In the genomic region with DNA sequence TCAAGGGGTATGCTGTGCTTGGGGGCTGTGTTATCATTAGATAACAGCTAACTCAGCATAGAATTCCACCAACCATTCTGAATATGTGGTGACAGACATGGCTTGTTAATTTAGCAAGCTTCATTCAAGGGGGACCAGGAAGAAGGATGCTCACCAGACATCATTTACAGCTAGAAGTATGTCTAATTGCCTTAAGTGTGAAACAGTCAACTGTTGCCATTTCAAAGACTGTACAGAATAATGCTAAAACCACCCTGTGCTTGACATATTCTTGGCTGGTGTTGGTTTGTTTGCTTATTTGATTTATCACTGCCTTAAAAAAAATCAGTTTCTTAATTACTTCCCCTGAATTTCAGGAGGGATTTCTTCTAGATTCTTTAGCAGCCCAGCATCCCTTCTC, we compare ENCODE assay signal across 20 mouse cellular contexts.
DNase-seq lines count a peak whose midpoint lies in the region; ATAC-seq and TF ChIP-seq lines count a peak whose summit lies in the region.
"Had no signal": no experiment of that assay in that cellular context is flagged by ENCODE, and none has a peak within 500 bp of the region (broad histone marks: within the 10 kb centered on the region; RNA-seq: fewer than 3 reads in every experiment).

No protein-coding gene starts in this region.

- H3K27me3 ChIP-seq in forebrain, embryonic 13.5 days, result no peaks in the 10 kb centered on the region
- H3K27me3 ChIP-seq in forebrain, embryonic 12.5 days, result no peaks in the 10 kb centered on the region
- no peaks in the 10 kb centered on the region for H3K27me3 ChIP-seq in forebrain, embryonic 15.5 days
- no peaks in the 10 kb centered on the region for H3K27me3 ChIP-seq in forebrain, embryonic 10.5 days (ENCODE audit: poor library complexity, severe bottlenecking)
- H3K27me3 ChIP-seq in forebrain, postnatal 0 days (ENCODE audit: insufficient read depth, low read length), result no peaks in the 10 kb centered on the region
- H3K27me3 ChIP-seq: embryonic facial prominence, embryonic 13.5 days; embryonic facial prominence, embryonic 15.5 days had no signal

- no peak overlapping the region for H3K27ac ChIP-seq in forebrain, embryonic 13.5 days
- no peak overlapping the region for H3K27ac ChIP-seq in forebrain, embryonic 12.5 days
- no peak overlapping the region for H3K27ac ChIP-seq in forebrain, embryonic 15.5 days (replicated peaks)
- no peak overlapping the region for H3K27ac ChIP-seq in forebrain, embryonic 10.5 days
- H3K27ac ChIP-seq in forebrain, postnatal 0 days (ENCODE audit: low read depth, low read length), result no peak overlapping the region
- H3K27ac ChIP-seq: embryonic facial prominence, embryonic 13.5 days; embryonic facial prominence, embryonic 15.5 days; gastrocnemius, adult 2 months had no signal

- H3K9me3 ChIP-seq in forebrain, embryonic 13.5 days (replicated peaks), result no peaks in the 10 kb centered on the region
- H3K9me3 ChIP-seq in forebrain, embryonic 12.5 days, result no peaks in the 10 kb centered on the region
- H3K9me3 ChIP-seq in forebrain, embryonic 15.5 days, result no peaks in the 10 kb centered on the region
- no peaks in the 10 kb centered on the region for H3K9me3 ChIP-seq in forebrain, embryonic 10.5 days
- no peaks in the 10 kb centered on the region for H3K9me3 ChIP-seq in forebrain, postnatal 0 days (ENCODE audit: low read length)
- H3K9me3 ChIP-seq: embryonic facial prominence, embryonic 13.5 days; embryonic facial prominence, embryonic 15.5 days had no signal

- no peak for DNase-seq in forebrain, embryonic 10.5 days (ENCODE audit: extremely low spot score, low spot score)
- peak; percentile 30 for DNase-seq in brain, embryonic 18.5 days (ENCODE audit: low read depth, low spot score)
- peak; percentile 27 for DNase-seq in forebrain, postnatal 0 days
- DNase-seq in spleen, postnatal 14 days (ENCODE audit: low spot score in 2 of 2), result no peak
- no peak for DNase-seq in spleen, adult 18-20 months
- DNase-seq: adrenal gland, adult 2 months; adrenal gland, postnatal 10 days; adrenal gland, postnatal 25 days; cerebellum, adult 11-12 months; cerebellum, adult 2 months; cerebellum, adult 9-10 months; cerebellum, postnatal 10 days; cerebellum, postnatal 25 days; gastrocnemius, adult 2 months had no signal

- ATAC-seq in forebrain, embryonic 13.5 days, result peak; percentile 88
- no peak for ATAC-seq in forebrain, embryonic 12.5 days (ENCODE audit: low FRiP score)
- peak; percentile 90 for ATAC-seq in forebrain, embryonic 15.5 days (replicated peaks)
- peak; percentile 91 for ATAC-seq in forebrain, postnatal 0 days

- no peak overlapping the region for H3K4me3 ChIP-seq in forebrain, embryonic 13.5 days
- no peak overlapping the region for H3K4me3 ChIP-seq in forebrain, embryonic 12.5 days (replicated peaks)
- H3K4me3 ChIP-seq in forebrain, embryonic 15.5 days, result no peak overlapping the region
- no peak overlapping the region for H3K4me3 ChIP-seq in forebrain, embryonic 10.5 days
- no peak overlapping the region for H3K4me3 ChIP-seq in forebrain, postnatal 0 days (ENCODE audit: low read depth, low read length)
- H3K4me3 ChIP-seq: embryonic facial prominence, embryonic 13.5 days; embryonic facial prominence, embryonic 15.5 days; erythroblast, embryonic 14.5 days; gastrocnemius, adult 2 months had no signal

- no peak for TF ChIP-seq CTCF in forebrain, postnatal 0 days (IDR thresholded peaks at IDR 0.05; ENCODE audit: low read depth)

- no peak overlapping the region for H3K4me2 ChIP-seq in forebrain, embryonic 13.5 days
- H3K4me2 ChIP-seq in forebrain, embryonic 12.5 days, result no peak overlapping the region
- H3K4me2 ChIP-seq in forebrain, embryonic 15.5 days (replicated peaks), result no peak overlapping the region
- no peak overlapping the region for H3K4me2 ChIP-seq in forebrain, postnatal 0 days (ENCODE audit: low read depth)
- H3K4me2 ChIP-seq: embryonic facial prominence, embryonic 13.5 days; embryonic facial prominence, embryonic 15.5 days had no signal

- H3K4me1 ChIP-seq in forebrain, embryonic 13.5 days, result no peaks in the 10 kb centered on the region
- H3K4me1 ChIP-seq in forebrain, embryonic 12.5 days, result no peaks in the 10 kb centered on the region
- H3K4me1 ChIP-seq in forebrain, embryonic 15.5 days, result no peaks in the 10 kb centered on the region
- no peaks in the 10 kb centered on the region for H3K4me1 ChIP-seq in forebrain, embryonic 10.5 days
- no peaks in the 10 kb centered on the region for H3K4me1 ChIP-seq in forebrain, postnatal 0 days (ENCODE audit: insufficient read depth)
- H3K4me1 ChIP-seq: embryonic facial prominence, embryonic 13.5 days; embryonic facial prominence, embryonic 15.5 days had no signal

- no peaks in the 10 kb centered on the region for H3K36me3 ChIP-seq in forebrain, embryonic 13.5 days (ENCODE audit: poor library complexity, severe bottlenecking)
- H3K36me3 ChIP-seq in forebrain, embryonic 12.5 days (replicated peaks), result no peaks in the 10 kb centered on the region
- no peaks in the 10 kb centered on the region for H3K36me3 ChIP-seq in forebrain, embryonic 15.5 days
- no peaks in the 10 kb centered on the region for H3K36me3 ChIP-seq in forebrain, embryonic 10.5 days (replicated peaks)
- H3K36me3 ChIP-seq in forebrain, postnatal 0 days (ENCODE audit: insufficient read depth), result no peaks in the 10 kb centered on the region
- H3K36me3 ChIP-seq: embryonic facial prominence, embryonic 13.5 days; embryonic facial prominence, embryonic 15.5 days had no signal

- no peak overlapping the region for H3K9ac ChIP-seq in forebrain, embryonic 13.5 days
- H3K9ac ChIP-seq in forebrain, embryonic 12.5 days, result no peak overlapping the region
- no peak overlapping the region for H3K9ac ChIP-seq in forebrain, embryonic 15.5 days (replicated peaks)
- H3K9ac ChIP-seq in forebrain, postnatal 0 days, result no peak overlapping the region
- H3K9ac ChIP-seq: embryonic facial prominence, embryonic 13.5 days; embryonic facial prominence, embryonic 15.5 days had no signal

Comparison
In these comparisons a context has a peak if more than half of its experiments do, and no peak if none do; other contexts are left out.
1. DNase-seq: peak in brain, embryonic 18.5 days (single experiment) and forebrain, postnatal 0 days (single experiment); none in forebrain, embryonic 10.5 days (single experiment), spleen, postnatal 14 days (0 of 2) and spleen, adult 18-20 months (0 of 2).